Mouse (Mus musculus) forebrain, embryonic 16.5 days (tissue): ENCODE data around the gene Arsb. TPM values are rescaled to one million over a fixed set of nuclear protein-coding genes. Genes with fewer than 3 reads are reported as not detected.

Source experiments
- ATAC-seq: fragments of 200-750 bp; cut with Nextera tagmentation; 2 replicates; pipeline ENCODE4 v1.8.0; 2017; ENCODE audit warnings: mild to moderate bottlenecking, moderate library complexity
- H3K27ac ChIP-seq: fragments of 300-500 bp; sonication (generic); 2 replicates; pipeline ENCODE4 v1.5.1; 2014; ENCODE audit warnings: low read length, control low read depth
- H3K27me3 ChIP-seq: fragments of 300-500 bp; sonication (generic); replicated peaks from 2 replicates; pipeline ENCODE4 v1.6.1; 2014; ENCODE audit warnings: low read length; ENCODE audit not compliant: control insufficient read depth, insufficient read depth
- H3K36me3 ChIP-seq: fragments of 300-500 bp; sonication (generic); 2 replicates; pipeline ENCODE4 v1.6.1; 2014; ENCODE audit not compliant: control insufficient read depth, insufficient read depth
- H3K4me1 ChIP-seq: fragments of 300-500 bp; sonication (generic); replicated peaks from 2 replicates; pipeline ENCODE4 v1.6.1; 2014; ENCODE audit warnings: low read length; ENCODE audit not compliant: control insufficient read depth, insufficient read depth
- H3K4me2 ChIP-seq: fragments of 300-500 bp; sonication (generic); 2 replicates; pipeline ENCODE4 v1.6.1; 2014; ENCODE audit warnings: mild to moderate bottlenecking, low read length, control low read depth
- H3K4me3 ChIP-seq: fragments of 300-500 bp; sonication (generic); replicated peaks from 2 replicates; pipeline ENCODE4 v1.5.1; 2014; ENCODE audit warnings: mild to moderate bottlenecking, low read length, control low read depth
- H3K9ac ChIP-seq: fragments of 300-500 bp; sonication (generic); replicated peaks from 2 replicates; pipeline ENCODE4 v1.6.1; 2014; ENCODE audit warnings: low read depth, low read length, control low read depth
- H3K9me3 ChIP-seq: fragments of 300-500 bp; sonication (generic); 2 replicates; pipeline ENCODE4 v1.6.1; 2016; ENCODE audit warnings: low read length; ENCODE audit not compliant: control insufficient read depth
- WGBS: fragments of 180-500 bp; shearing (Covaris S2); extraction: QIAGEN DNeasy Blood & Tissue Kit; methylation state at CpG from one replicate; pipeline ENCODE4 v1.1.7; 2014; 5-methylcytosine and 5-hydroxymethylcytosine counted together
- polyA plus RNA-seq: library from polyadenylated mRNA; unstranded; fragments of >200 nt; fragmentation: Nextera tagmentation; extraction: Ambion mirVana; gene quantifications from 2 replicates; pipeline ENCODE4 v1.2.1, GENCODE M21; 2015

The Arsb gene
- polyA plus RNA-seq, 1 experiment from 2014 or later: 9.7 TPM

- WGBS: 80% methylated on average over 4 of the region's 4 CpGs
- no peaks in the 10 kb centered on the region for H3K36me3 ChIP-seq
- no peaks in the 10 kb centered on the region for H3K27me3 ChIP-seq
- no peak overlapping the region for H3K27ac ChIP-seq
- H3K9me3 ChIP-seq: no peaks in the 10 kb centered on the region
- no peak for ATAC-seq
- no peak overlapping the region for H3K4me2 ChIP-seq
- no peak overlapping the region for H3K9ac ChIP-seq
- H3K4me1 ChIP-seq: no peaks in the 10 kb centered on the region
- no peak overlapping the region for H3K4me3 ChIP-seq
Observed at GRCm38 (mm10) chr13:93920786-93921300, 149.4 kb downstream of the Arsb start.

GRCm38 (mm10) chr13:93921831-93922565 is 150.6 kb downstream of the Arsb start:
- no peak for ATAC-seq
- no peaks in the 10 kb centered on the region for H3K27me3 ChIP-seq
- H3K4me2 ChIP-seq: no peak overlapping the region
- H3K9me3 ChIP-seq: no peaks in the 10 kb centered on the region
- no peaks in the 10 kb centered on the region for H3K4me1 ChIP-seq
- no peaks in the 10 kb centered on the region for H3K36me3 ChIP-seq
- 92% methylated on average over 5 of the region's 5 CpGs for WGBS
- no peak overlapping the region for H3K27ac ChIP-seq
- no peak overlapping the region for H3K9ac ChIP-seq
- no peak overlapping the region for H3K4me3 ChIP-seq

GRCm38 (mm10) chr13:93922566-93922910 is 151.1 kb downstream of the Arsb start:
- H3K27ac ChIP-seq: no peak overlapping the region
- H3K36me3 ChIP-seq: no peaks in the 10 kb centered on the region
- H3K9ac ChIP-seq: no peak overlapping the region
- no peaks in the 10 kb centered on the region for H3K27me3 ChIP-seq
- H3K4me3 ChIP-seq: no peak overlapping the region
- H3K4me2 ChIP-seq: no peak overlapping the region
- no peaks in the 10 kb centered on the region for H3K4me1 ChIP-seq
- ATAC-seq: no peak
- 89% methylated on average over 7 of the region's 7 CpGs for WGBS
- no peaks in the 10 kb centered on the region for H3K9me3 ChIP-seq

GRCm38 (mm10) chr13:93924735-93925432 is 153.5 kb downstream of the Arsb start:
- no peak overlapping the region for H3K4me3 ChIP-seq
- no peaks in the 10 kb centered on the region for H3K4me1 ChIP-seq
- no peaks in the 10 kb centered on the region for H3K27me3 ChIP-seq
- no peaks in the 10 kb centered on the region for H3K36me3 ChIP-seq
- no peak overlapping the region for H3K9ac ChIP-seq
- WGBS: 71% methylated on average over 9 of the region's 9 CpGs
- H3K27ac ChIP-seq: no peak overlapping the region
- no peaks in the 10 kb centered on the region for H3K9me3 ChIP-seq
- H3K4me2 ChIP-seq: no peak overlapping the region
- ATAC-seq: no peak

- Histone ChIP-seq H3K36me3 (no peaks in the 10 kb centered on the region), H3K27ac (no peak overlapping the region), H3K27me3 (no peaks in the 10 kb centered on the region), H3K9ac (no peak overlapping the region), H3K4me2 (no peak overlapping the region), H3K4me1 (peaks cover 6% of the 10 kb centered on the region), H3K4me3 (no peak overlapping the region), H3K9me3 (no peaks in the 10 kb centered on the region)
- 56% methylated on average over 7 of the region's 7 CpGs for WGBS
- 0 out of 2 replicates have a peak, but pooled peaks have one; percentile 28 for ATAC-seq
Observed at GRCm38 (mm10) chr13:93930561-93931340, 159.3 kb downstream of the Arsb start.

- no peak overlapping the region for H3K4me3 ChIP-seq
- H3K9me3 ChIP-seq: no peaks in the 10 kb centered on the region
- no peak overlapping the region for H3K4me2 ChIP-seq
- H3K27me3 ChIP-seq: no peaks in the 10 kb centered on the region
- H3K27ac ChIP-seq: no peak overlapping the region
- WGBS: 36% methylated on average over 6 of the region's 6 CpGs
- no peak overlapping the region for H3K9ac ChIP-seq
- peaks cover 9% of the 10 kb centered on the region for H3K4me1 ChIP-seq
- ATAC-seq: 0 out of 2 replicates have a peak, but pooled peaks have one; percentile 38
- H3K36me3 ChIP-seq: no peaks in the 10 kb centered on the region
Observed at GRCm38 (mm10) chr13:93936455-93936854, 165.0 kb downstream of the Arsb start.

GRCm38 (mm10) chr13:93938118-93938517 is 166.7 kb downstream of the Arsb start:
- Histone ChIP-seq H3K4me3 (no peak overlapping the region), H3K27me3 (no peaks in the 10 kb centered on the region), H3K9ac (no peak overlapping the region), H3K27ac (no peak overlapping the region), H3K4me2 (no peak overlapping the region), H3K4me1 (peaks cover 9% of the 10 kb centered on the region), H3K9me3 (no peaks in the 10 kb centered on the region), H3K36me3 (no peaks in the 10 kb centered on the region)
- 16% methylated on average over 2 of the region's 2 CpGs for WGBS
- no peak for ATAC-seq

GRCm38 (mm10) chr13:93939363-93940127 is 168.1 kb downstream of the Arsb start:
- ATAC-seq: no peak
- 80% methylated on average over 6 of the region's 6 CpGs for WGBS
- Histone ChIP-seq H3K9me3 (no peaks in the 10 kb centered on the region), H3K9ac (no peak overlapping the region), H3K36me3 (no peaks in the 10 kb centered on the region), H3K27ac (no peak overlapping the region), H3K4me3 (no peak overlapping the region), H3K4me2 (no peak overlapping the region), H3K4me1 (peaks cover 9% of the 10 kb centered on the region), H3K27me3 (no peaks in the 10 kb centered on the region)
